Mouse (Mus musculus) mature B cell (primary cell): ENCODE results near the gene Olfr316.

Experiments
- in situ Hi-C: fragments of 300-500 bp; cut with MboI; formaldehyde crosslinking; loops from 2 replicates; pipeline ENCODE4 v1.14.3; 2019

Gene Olfr316

DNA sequence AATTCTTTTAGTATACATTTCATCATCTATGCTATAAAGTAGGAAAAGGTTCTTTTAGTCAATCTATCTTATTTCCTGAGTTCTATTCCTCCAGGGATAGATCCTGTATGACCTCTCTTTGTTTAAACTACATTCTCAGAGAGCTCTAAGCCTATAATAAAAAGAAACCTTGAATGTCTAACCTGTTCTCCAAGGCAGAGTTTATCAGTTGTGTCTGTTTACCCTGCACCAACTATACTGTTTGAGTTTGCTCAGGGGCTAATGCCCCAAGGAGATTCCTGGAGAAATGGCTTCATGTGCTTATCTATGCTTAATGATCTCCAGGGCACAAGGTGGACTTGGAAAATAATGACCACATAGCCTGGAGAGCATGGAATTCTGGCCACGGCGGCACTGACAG, 51.9 kb downstream of the Olfr316 start:
- in situ Hi-C loops = no loop called here
